Mouse (Mus musculus) MEL (cell line): ENCODE measurements around the gene Lrrc34. TPM values are rescaled to one million over a fixed set of nuclear protein-coding genes. Genes with fewer than 3 reads are reported as not detected.

Source experiments
- DNase-seq: peaks from one replicate; pipeline ENCODE4 v3.0.0; 2011; ENCODE audit warnings: low read depth, low spot score
- H3K27ac ChIP-seq: 2 replicates; pipeline ENCODE4 v1.5.1; 2012; ENCODE audit warnings: low read depth, mild to moderate bottlenecking, control low read depth, low read length, moderate library complexity; ENCODE audit not compliant: control insufficient read depth
- H3K27me3 ChIP-seq, 2 experiments: fragments of 150-350 bp in 1 of 2; sonication (generic) in 1 of 2; 2 replicates each; pipeline ENCODE4 v1.6.1; 2012; ENCODE audit warnings: low read length in 2 of 2, mild to moderate bottlenecking in 2 of 2, improper control_type of control experiment in 1 of 2, moderate library complexity in 1 of 2; ENCODE audit not compliant: insufficient read depth in 2 of 2, control insufficient read depth in 1 of 2
- H3K36me3 ChIP-seq, 2 experiments: 2 replicates each; pipeline ENCODE4 v1.6.1; 2012 to 2014; ENCODE audit warnings: low read length in 2 of 2, improper control_type of control experiment in 1 of 2, inconsistent platforms in 1 of 2, mild to moderate bottlenecking in 1 of 2; ENCODE audit not compliant: insufficient read depth in 2 of 2, control insufficient read depth in 1 of 2
- H3K4me1 ChIP-seq, 2 experiments: fragments of 150-350 bp in 1 of 2; sonication (generic) in 1 of 2; 2 replicates each; pipeline ENCODE4 v1.6.1; 2012; ENCODE audit warnings: low read length in 2 of 2, improper control_type of control experiment in 1 of 2, mild to moderate bottlenecking in 1 of 2; ENCODE audit not compliant: insufficient read depth in 2 of 2, control insufficient read depth in 1 of 2
- H3K4me3 ChIP-seq, 2 experiments: fragments of 150-350 bp in 1 of 2; sonication (generic) in 1 of 2; 2 replicates each; pipeline ENCODE4 v1.5.1; 2012; ENCODE audit warnings: low read depth in 2 of 2, low read length in 2 of 2, mild to moderate bottlenecking in 2 of 2, moderate library complexity in 2 of 2, control low read depth in 1 of 2, improper control_type of control experiment in 1 of 2; ENCODE audit not compliant: control insufficient read depth in 1 of 2, insufficient read depth in 1 of 2
- H3K79me2 ChIP-seq: 2 replicates; pipeline ENCODE4 v1.6.1; 2012; ENCODE audit warnings: mild to moderate bottlenecking, low read length, moderate library complexity; ENCODE audit not compliant: control insufficient read depth, poor library complexity, insufficient read depth
- H3K9ac ChIP-seq: 2 replicates; pipeline ENCODE4 v1.6.1; 2012; ENCODE audit warnings: low read depth, mild to moderate bottlenecking, control low read depth, low read length, moderate library complexity; ENCODE audit not compliant: control insufficient read depth, poor library complexity, severe bottlenecking
- H3K9me3 ChIP-seq: fragments of 150-350 bp; sonication (generic); replicated peaks from 2 replicates; pipeline ENCODE4 v1.6.1; 2012; ENCODE audit warnings: mild to moderate bottlenecking, low read length, improper control_type of control experiment, moderate library complexity; ENCODE audit not compliant: insufficient read depth
- BHLHE40 ChIP-seq: IDR thresholded peaks from 2 replicates; pipeline ENCODE4 v1.6.1; 2012; ENCODE audit warnings: low read depth, mild to moderate bottlenecking, inconsistent platforms, low read length, improper control_type of control experiment, borderline replicate concordance
- CHD1 ChIP-seq: IDR thresholded peaks from 2 replicates; pipeline ENCODE4 v1.6.1; 2012; ENCODE audit warnings: low read depth, mild to moderate bottlenecking, inconsistent platforms, low read length, improper control_type of control experiment
- CHD2 ChIP-seq: IDR thresholded peaks from 2 replicates; pipeline ENCODE4 v1.6.1; 2011; ENCODE audit warnings: low read length, improper control_type of control experiment
- CTCF ChIP-seq, 3 experiments: IDR thresholded peaks in 2 of 3; conservative IDR thresholded peaks in 1 of 3; 2 replicates each; pipeline ENCODE4 v1.5.1; 2011 to 2012; ENCODE audit warnings: low read length in 3 of 3, low read depth in 2 of 3, mild to moderate bottlenecking in 2 of 3, improper control_type of control experiment in 1 of 3, inconsistent platforms in 1 of 3, mixed read lengths in 1 of 3, moderate library complexity in 1 of 3; ENCODE audit not compliant: control insufficient read depth in 1 of 3, insufficient read depth in 1 of 3, poor library complexity in 1 of 3, severe bottlenecking in 1 of 3
- E2F4 ChIP-seq: IDR thresholded peaks from 2 replicates; pipeline ENCODE4 v1.6.1; 2011; ENCODE audit warnings: low read depth, low read length, improper control_type of control experiment, borderline replicate concordance
- EP300 ChIP-seq, 2 experiments: IDR thresholded peaks; 2 replicates each; pipeline ENCODE4 v1.6.1; 2011; ENCODE audit warnings: improper control_type of control experiment in 2 of 2, low read length in 2 of 2, low read depth in 1 of 2, mild to moderate bottlenecking in 1 of 2
- ETS1 ChIP-seq: IDR thresholded peaks from 2 replicates; pipeline ENCODE4 v1.6.1; 2012; ENCODE audit warnings: low read depth, mild to moderate bottlenecking, inconsistent platforms, low read length, improper control_type of control experiment, moderate library complexity
- GABPA ChIP-seq: IDR thresholded peaks from 2 replicates; pipeline ENCODE4 v1.6.1; 2012; ENCODE audit warnings: low read depth, mild to moderate bottlenecking, inconsistent platforms, low read length, improper control_type of control experiment, moderate library complexity
- HCFC1 ChIP-seq: IDR thresholded peaks from 2 replicates; pipeline ENCODE4 v1.6.1; 2012; ENCODE audit warnings: low read depth, mild to moderate bottlenecking, inconsistent platforms, low read length, improper control_type of control experiment, moderate library complexity
- MAFK ChIP-seq: IDR thresholded peaks from 2 replicates; pipeline ENCODE4 v1.6.1; 2011; ENCODE audit warnings: low read depth, mild to moderate bottlenecking, low read length, improper control_type of control experiment, borderline replicate concordance
- MAZ ChIP-seq: IDR thresholded peaks from 2 replicates; pipeline ENCODE4 v1.6.1; 2012; ENCODE audit warnings: low read depth, mild to moderate bottlenecking, inconsistent platforms, low read length, improper control_type of control experiment
- MXI1 ChIP-seq: IDR thresholded peaks from 2 replicates; pipeline ENCODE4 v1.6.1; 2011; ENCODE audit warnings: mild to moderate bottlenecking, low read depth, low read length, improper control_type of control experiment
- MYB ChIP-seq: IDR thresholded peaks from 2 replicates; pipeline ENCODE4 v1.6.1; 2011; ENCODE audit warnings: mild to moderate bottlenecking, low read depth, low read length, improper control_type of control experiment
- NELFE ChIP-seq: IDR thresholded peaks from 2 replicates; pipeline ENCODE4 v1.6.1; 2011; ENCODE audit warnings: low read depth, low read length, improper control_type of control experiment
- POLR2A ChIP-seq, 2 experiments: IDR thresholded peaks; 2 replicates each; pipeline ENCODE4 v1.6.1; 2011 to 2012; ENCODE audit warnings: low read length in 2 of 2, mild to moderate bottlenecking in 2 of 2, control low read depth in 1 of 2, improper control_type of control experiment in 1 of 2, low read depth in 1 of 2, moderate library complexity in 1 of 2; ENCODE audit not compliant: control insufficient read depth in 1 of 2, insufficient read depth in 1 of 2, poor library complexity in 1 of 2
- POLR2AphosphoS5 ChIP-seq: IDR thresholded peaks from 2 replicates; pipeline ENCODE4 v1.6.1; 2012; ENCODE audit warnings: low read depth, borderline replicate concordance, mild to moderate bottlenecking, inconsistent platforms, low read length, moderate library complexity, mixed read lengths
- SIN3A ChIP-seq: IDR thresholded peaks from 2 replicates; pipeline ENCODE4 v1.6.1; 2012; ENCODE audit warnings: low read length, improper control_type of control experiment, inconsistent platforms
- TBP ChIP-seq: IDR thresholded peaks from 2 replicates; pipeline ENCODE4 v1.8.0; 2011; ENCODE audit warnings: low read depth, low read length, improper control_type of control experiment
- USF1 ChIP-seq: IDR thresholded peaks from 2 replicates; pipeline ENCODE4 v1.6.1; 2014; ENCODE audit warnings: low read depth, mild to moderate bottlenecking, inconsistent platforms, low read length, improper control_type of control experiment, moderate library complexity
- ZNF384 ChIP-seq: IDR thresholded peaks from 2 replicates; pipeline ENCODE4 v1.6.1; 2012; ENCODE audit warnings: low read depth, mild to moderate bottlenecking, inconsistent platforms, low read length, improper control_type of control experiment
- polyA plus RNA-seq, 2 experiments: library from polyadenylated mRNA; stranded (reverse) in 1 of 2; unstranded in 1 of 2; fragments of >175 nt in 1 of 2; fragments of >200 nt in 1 of 2; gene quantifications; 2 replicates each; pipeline versions ENCODE4 v1.2.1 to v1.2.4; 2012; ENCODE audit warnings: low replicate concordance in 2 of 2, low read depth in 1 of 2; ENCODE audit not compliant: insufficient read length in 2 of 2, insufficient read depth in 1 of 2, missing spikeins in 1 of 2
- total RNA-seq: library from RNA; depleted of rRNA; stranded (reverse); fragments of 300-350 nt; gene quantifications from 2 replicates; pipeline ENCODE4 v1.2.3, GENCODE M21; 2012

The Lrrc34 gene
- total and polyA plus RNA-seq, 3 experiments, result not detected

DNA sequence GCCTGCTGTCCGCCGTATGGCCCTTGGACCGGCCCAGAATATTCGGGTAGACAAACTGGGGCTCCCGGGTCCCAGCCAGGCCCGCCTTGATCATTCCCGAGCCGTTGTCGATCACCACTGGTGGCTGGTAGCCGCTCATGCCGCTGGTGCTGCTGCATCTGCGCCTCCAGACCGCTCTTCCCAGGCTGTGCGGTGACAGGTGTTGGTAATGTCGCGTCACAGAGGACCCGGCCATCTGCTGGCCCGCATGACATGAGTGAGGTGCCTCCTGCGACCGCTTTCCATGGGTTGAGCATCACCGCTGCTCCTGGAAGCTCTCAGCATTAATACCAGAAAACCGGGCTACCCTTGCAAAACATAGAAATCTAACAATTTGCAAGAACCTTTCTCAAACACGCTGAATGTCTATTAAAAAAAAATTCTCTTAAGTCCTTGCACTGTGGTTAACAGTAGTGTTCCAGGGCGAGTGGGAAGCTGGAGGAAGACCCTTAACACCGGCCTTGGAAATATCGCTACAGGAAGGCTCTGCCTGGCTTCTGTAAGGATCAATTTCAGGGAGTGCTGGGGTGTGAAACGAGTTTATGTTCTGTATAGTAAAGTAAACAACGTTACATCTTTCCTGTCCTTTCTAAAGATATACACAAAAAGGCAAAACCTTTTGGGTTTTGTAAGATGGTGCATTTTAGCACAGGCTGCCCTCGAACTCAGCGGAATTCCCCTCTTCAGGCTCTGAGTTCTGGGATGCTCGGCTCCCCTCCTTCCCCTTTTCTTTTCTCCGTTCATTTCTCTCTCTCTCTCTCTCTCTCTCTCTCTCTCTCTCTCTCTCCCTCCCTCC, 47.7 kb downstream of the Lrrc34 start, which contains the start of gene Actrt3:
Actrt3 (minus strand) TSS at position 229 of the 835 bp plus-strand sequence.
- H3K9ac ChIP-seq, result peak within 1 kb of the TSS; percentile 79
- DNase-seq, result peak; percentile 65
- peak within 1 kb of the TSS; percentile 85 for H3K27ac ChIP-seq

DNA sequence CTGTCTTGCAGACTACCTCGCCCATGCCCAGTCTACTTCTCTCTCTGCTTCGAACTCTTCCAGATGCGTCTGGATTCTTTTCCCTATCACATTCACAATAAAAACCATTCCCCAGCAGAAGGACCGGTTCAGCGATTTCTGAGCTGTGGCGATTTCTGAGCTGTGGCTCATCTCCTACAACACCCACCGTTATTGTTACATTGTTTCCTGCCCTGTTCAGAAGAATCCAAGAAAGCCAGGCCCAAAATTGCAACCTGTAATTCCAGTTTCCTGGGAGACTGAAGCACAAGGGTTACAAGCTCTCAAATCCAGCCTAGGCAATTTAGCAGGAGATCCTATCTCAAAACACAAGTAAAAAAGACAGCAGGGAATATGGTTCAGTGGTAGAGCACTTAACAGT, 50.4 kb downstream of the Lrrc34 start:
- H3K27me3 ChIP-seq, result no peaks in the 10 kb centered on the region
- H3K27ac ChIP-seq, result no peak overlapping the region
- peaks cover 4% of the 10 kb centered on the region; the same call in 1 of the 2 replicates for H3K79me2 ChIP-seq
- H3K36me3 ChIP-seq, result peaks cover 0 to 12% of the 10 kb centered on the region in 2 experiments; a peak in 2 of 4 replicates
- no peak for DNase-seq
- H3K9me3 ChIP-seq, result no peaks in the 10 kb centered on the region
- TF ChIP-seq E2F4 (no peak), ETS1 (no peak), HCFC1 (no peak), MAZ (no peak), POLR2A (IDR thresholded peaks at IDR 0.05; ENCODE audit: control insufficient read depth in 1 of 2, insufficient read depth in 1 of 2, low read depth in 1 of 2, low read length in 2 of 2, poor library complexity in 1 of 2) (no peak)
- H3K4me3 ChIP-seq, result no peak overlapping the region
- no peak overlapping the region for H3K9ac ChIP-seq
- peaks cover 3 to 12% of the 10 kb centered on the region in 2 experiments; a peak in 3 of 4 replicates for H3K4me1 ChIP-seq

More for the DNA sequence above, 47.7 kb downstream of the Lrrc34 start, which contains the start of gene Actrt3:
- H3K36me3 ChIP-seq, result peaks cover 0 to 12% of the 10 kb centered on the region in 2 experiments; a peak in 2 of 4 replicates
- peaks cover 17% of the 10 kb centered on the region for H3K79me2 ChIP-seq
- TF ChIP-seq SIN3A, result peak; percentile 33
- 0 out of 2 replicates have a peak, but pooled peaks have one; percentile 25 for TF ChIP-seq HCFC1
- no peak for TF ChIP-seq BHLHE40
- TF ChIP-seq TBP, result 0 out of 2 replicates have a peak, but pooled peaks have one; percentile 10
- no peak for TF ChIP-seq GABPA
- peak; percentile 11 for TF ChIP-seq MXI1
- no peaks in the 10 kb centered on the region for H3K27me3 ChIP-seq
- peak within 1 kb of the TSS; percentile 66 to 95 for H3K4me3 ChIP-seq
- H3K4me1 ChIP-seq, result peaks cover 3 to 11% of the 10 kb centered on the region in 2 experiments; a peak in 3 of 4 replicates
- no peaks in the 10 kb centered on the region for H3K9me3 ChIP-seq

DNA sequence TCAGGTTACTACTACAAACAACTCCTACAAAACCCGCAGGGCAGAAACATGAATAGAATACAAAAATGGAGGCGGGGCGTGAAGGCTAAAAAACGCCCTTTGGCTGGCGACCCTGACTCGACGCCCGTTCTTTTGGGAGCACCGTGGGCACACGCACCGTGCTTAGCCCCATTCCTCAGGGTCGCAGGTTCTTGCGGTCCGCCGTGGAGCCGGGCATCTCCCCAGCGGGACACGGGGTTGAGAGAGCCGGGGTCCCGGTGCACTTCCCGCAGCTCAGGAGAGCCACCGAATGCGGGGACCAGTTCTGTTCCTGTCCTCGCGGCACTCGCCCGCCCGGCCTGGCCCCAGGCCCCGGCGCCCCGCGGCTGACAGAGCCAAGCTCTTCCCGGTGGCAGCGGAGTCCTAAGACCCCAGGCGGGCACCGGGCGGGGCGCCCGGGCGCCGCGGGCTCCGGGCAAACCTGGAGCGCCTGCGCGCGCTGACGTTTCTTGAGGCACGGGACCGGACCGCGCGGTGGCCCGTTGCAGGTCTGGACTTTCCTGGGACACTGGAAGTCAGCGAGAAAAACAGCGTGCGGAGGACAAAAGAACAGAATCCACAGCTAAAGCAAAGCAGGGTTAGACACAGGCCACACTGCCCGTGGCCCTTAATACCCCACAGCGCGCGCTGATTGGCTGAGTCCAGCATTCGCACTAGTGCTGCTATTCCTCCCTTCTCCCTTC, 52.4 kb downstream of the Lrrc34 start:
- Histone ChIP-seq H3K9ac (peak overlapping the region; percentile 96), H3K36me3 (peaks cover 0 to 12% of the 10 kb centered on the region in 2 experiments; a peak in 2 of 4 replicates), H3K9me3 (no peaks in the 10 kb centered on the region), H3K27me3 (no peaks in the 10 kb centered on the region), H3K27ac (peak overlapping the region; percentile 46), H3K79me2 (peaks cover 4% of the 10 kb centered on the region; the same call in 1 of the 2 replicates), H3K4me1 (peaks cover 3 to 14% of the 10 kb centered on the region in 2 experiments; a peak in 3 of 4 replicates), H3K4me3 (peak overlapping the region; percentile 96 to 98)
- peak; percentile 61 for DNase-seq
- TF ChIP-seq USF1, result peak; percentile 39; the same call in 1 of the 2 replicates
- TF ChIP-seq ZNF384, result no peak
- peak; percentile 60; the same call in 1 of the 2 replicates for TF ChIP-seq TBP
- TF ChIP-seq GABPA, result no peak
- peak; percentile 39 to 55; a peak in 2 of 4 replicates for TF ChIP-seq POLR2A (IDR thresholded peaks at IDR 0.05; ENCODE audit: control insufficient read depth in 1 of 2, insufficient read depth in 1 of 2, low read depth in 1 of 2, low read length in 2 of 2, poor library complexity in 1 of 2)
- no peak for TF ChIP-seq MAFK
- no peak; the same call in 1 of the 2 replicates for TF ChIP-seq SIN3A
- no peak for TF ChIP-seq EP300 (IDR thresholded peaks at IDR 0.05; ENCODE audit: low read depth in 1 of 2, low read length in 2 of 2)
- peak; percentile 54; the same call in 1 of the 2 replicates for TF ChIP-seq NELFE
- TF ChIP-seq POLR2AphosphoS5, result no peak
- TF ChIP-seq CHD1, result no peak
- no peak for TF ChIP-seq CHD2
- no peak for TF ChIP-seq CTCF (IDR thresholded peaks at IDR 0.05 in 2 of 3, conservative IDR thresholded peaks at IDR 0.05 in 1 of 3; ENCODE audit: control insufficient read depth in 1 of 3, insufficient read depth in 1 of 3, low read depth in 2 of 3, low read length in 3 of 3, poor library complexity in 1 of 3, severe bottlenecking in 1 of 3)
- no peak for TF ChIP-seq MYB
- peak; percentile 87; the same call in 1 of the 2 replicates for TF ChIP-seq BHLHE40
